Mouse (Mus musculus): ENCODE data around the gene Gm29423.
"Not testable (repeated sequence)": the region's sequence is repeated elsewhere in the genome, so short reads cannot be mapped to it uniquely, and the experiment has no call there.

Gm29423 gene

GRCm38 (mm10) chrY:70303187-70303586, at the start of gene Gm29423, which contains the start of gene Gm29644:
TSS of gene Gm29423 (minus strand) at chrY:70303287.
TSS of gene Gm29644 (minus strand) at chrY:70303343.
- not testable (repeated sequence) for DNase-seq

DNA sequence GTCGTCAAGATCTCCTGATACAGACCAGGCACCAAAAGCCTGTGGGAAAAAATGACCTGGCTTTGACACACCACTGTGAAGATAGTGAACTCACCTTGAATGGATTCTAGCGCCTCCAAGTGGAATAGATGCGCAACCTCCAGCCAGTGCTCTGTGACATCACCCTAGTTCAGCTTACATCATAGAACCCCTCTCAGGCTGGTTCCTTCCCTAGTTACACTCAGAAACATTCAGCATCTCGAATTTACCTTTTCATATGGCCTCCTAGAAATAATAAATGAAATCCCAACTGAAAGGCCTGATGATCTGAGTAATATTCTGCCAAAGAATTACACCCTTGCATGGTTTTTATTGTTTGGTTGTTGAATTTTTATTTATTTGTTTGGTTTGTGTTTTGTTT, 29.5 kb downstream of the Gm29423 start, which contains the start of gene Gm21118:
Gm21118 (minus strand) TSS at position 101 of the 400 bp plus-strand sequence.
- DNase-seq: not testable (repeated sequence)
